Mouse (Mus musculus) bone marrow macrophage, adult 2 months (primary cell): ENCODE data around the gene Sar1a.

ENCODE experiments used
- CTCF ChIP-seq: IDR thresholded peaks from 2 replicates; pipeline ENCODE4 v1.5.1; 2012; ENCODE audit warnings: low read depth, mild to moderate bottlenecking, low read length, moderate library complexity
- POLR2A ChIP-seq: IDR thresholded peaks from 2 replicates; pipeline ENCODE4 v1.6.1; 2012; ENCODE audit warnings: mild to moderate bottlenecking, low read depth, low read length, borderline replicate concordance

GRCm38 (mm10) chr10:61704663-61705062 lies 24.6 kb downstream of the Sar1a start:
- TF ChIP-seq CTCF (no peak), POLR2A (no peak)
